Mouse (Mus musculus): ENCODE measurements around the gene Slc17a4.

GRCm38 (mm10) chr13:23916132-23916531 lies 1.3 kb upstream of the Slc17a4 start:
- no peak for TF ChIP-seq CTCF (IDR thresholded peaks at IDR 0.05; ENCODE audit: low read depth)
- TF ChIP-seq EP300 (optimal IDR thresholded peaks at IDR 0.05): no peak

All from stomach, postnatal 0 days (tissue).